Mouse (Mus musculus): ENCODE measurements at regions not wholly inside any gene's neighbourhood (a gene's known extent, or its start where the extent isn't known, plus 50 kb on each side); places are given as distances from the start of the nearest gene placed in this dataset.
A peak's percentile ranks its signal among the peaks of the same experiment; 100 is the strongest.

DNA sequence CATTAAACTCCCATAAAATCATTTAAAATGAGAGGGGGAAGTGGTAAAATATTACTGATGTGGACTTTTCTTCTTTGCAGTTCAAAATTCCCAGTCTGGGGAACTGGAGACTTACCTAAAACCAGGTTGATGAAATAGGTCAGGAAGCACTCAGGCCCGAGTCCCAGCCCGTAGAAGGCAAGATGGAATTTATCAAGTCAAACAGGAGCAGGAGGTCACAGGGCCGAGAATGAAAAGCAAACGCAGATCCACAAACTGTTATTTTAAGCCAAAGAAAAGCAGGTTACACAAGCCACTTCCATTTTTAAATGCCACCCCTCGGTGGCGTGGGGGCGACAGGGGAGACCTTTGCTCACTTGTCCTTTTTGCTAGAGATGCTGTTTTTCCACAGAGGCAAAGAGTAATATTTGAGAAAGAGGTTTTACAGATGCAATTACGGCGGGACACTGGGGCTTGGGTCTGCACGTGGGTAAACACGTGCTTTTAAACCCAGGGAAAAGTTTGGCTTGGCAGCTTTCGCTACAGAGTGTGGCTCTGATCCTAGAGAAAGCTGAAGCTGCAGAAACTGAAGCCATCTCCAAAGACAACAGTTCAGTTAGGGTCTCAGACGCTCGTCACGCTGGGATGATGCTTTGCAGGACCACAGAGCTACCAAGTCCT, 241.0 kb upstream of the Lyplal1 start:
- H3K9me3 ChIP-seq (replicated peaks; ENCODE audit: insufficient read depth, low read length) = no peaks in the 10 kb centered on the region
- H3K79me2 ChIP-seq (ENCODE audit: control insufficient read depth, insufficient read depth, low read length, poor library complexity) = no peaks in the 10 kb centered on the region

GRCm38 (mm10) chr1:186354742-186355141, 237.6 kb upstream of the Lyplal1 start:
- H3K27me3 ChIP-seq (ENCODE audit: control insufficient read depth in 1 of 2, insufficient read depth in 2 of 2, low read length in 2 of 2) = no peaks in the 10 kb centered on the region
- no peaks in the 10 kb centered on the region for H3K4me1 ChIP-seq (ENCODE audit: control insufficient read depth in 1 of 2, insufficient read depth in 2 of 2, low read length in 2 of 2)
- no peaks in the 10 kb centered on the region for H3K79me2 ChIP-seq (ENCODE audit: control insufficient read depth, insufficient read depth, low read length, poor library complexity)
- no peaks in the 10 kb centered on the region for H3K9me3 ChIP-seq (replicated peaks; ENCODE audit: insufficient read depth, low read length)
- no peak overlapping the region for H3K9ac ChIP-seq (ENCODE audit: control insufficient read depth, low read depth, low read length, poor library complexity, severe bottlenecking)
- no peak overlapping the region for H3K4me3 ChIP-seq (ENCODE audit: control insufficient read depth in 1 of 2, insufficient read depth in 1 of 2, low read depth in 2 of 2, low read length in 2 of 2)
- TF ChIP-seq ZC3H11A (IDR thresholded peaks at IDR 0.05; ENCODE audit: low read depth, low read length) (no peak), HCFC1 (IDR thresholded peaks at IDR 0.05; ENCODE audit: low read depth, low read length) (no peak), USF2 (IDR thresholded peaks at IDR 0.05; ENCODE audit: borderline replicate concordance in 1 of 2, insufficient read depth in 1 of 2, low read depth in 1 of 2, low read length in 2 of 2) (no peak), TCF12 (IDR thresholded peaks at IDR 0.05; ENCODE audit: low read depth, low read length) (no peak), MYB (IDR thresholded peaks at IDR 0.05; ENCODE audit: low read depth, low read length) (no peak), BHLHE40 (IDR thresholded peaks at IDR 0.05; ENCODE audit: borderline replicate concordance, low read depth, low read length) (no peak)
- DNase-seq (ENCODE audit: low read depth, low spot score) = no peak
- H3K36me3 ChIP-seq (ENCODE audit: control insufficient read depth in 1 of 2, insufficient read depth in 2 of 2, low read length in 2 of 2) = no peaks in the 10 kb centered on the region
- no peak overlapping the region for H3K27ac ChIP-seq (ENCODE audit: control insufficient read depth, low read depth, low read length)

More for the DNA sequence above, 241.0 kb upstream of the Lyplal1 start:
- no peak overlapping the region for H3K27ac ChIP-seq (ENCODE audit: control insufficient read depth, low read depth, low read length)
- no peaks in the 10 kb centered on the region for H3K4me1 ChIP-seq (ENCODE audit: control insufficient read depth in 1 of 2, insufficient read depth in 2 of 2, low read length in 2 of 2)
- no peak overlapping the region for H3K9ac ChIP-seq (ENCODE audit: control insufficient read depth, low read depth, low read length, poor library complexity, severe bottlenecking)
- H3K27me3 ChIP-seq (ENCODE audit: control insufficient read depth in 1 of 2, insufficient read depth in 2 of 2, low read length in 2 of 2) = no peaks in the 10 kb centered on the region
- no peaks in the 10 kb centered on the region for H3K36me3 ChIP-seq (ENCODE audit: control insufficient read depth in 1 of 2, insufficient read depth in 2 of 2, low read length in 2 of 2)
- TF ChIP-seq HCFC1 (IDR thresholded peaks at IDR 0.05; ENCODE audit: low read depth, low read length) (no peak), TBP (IDR thresholded peaks at IDR 0.05; ENCODE audit: low read depth, low read length) (no peak)
- H3K4me3 ChIP-seq (ENCODE audit: control insufficient read depth in 1 of 2, insufficient read depth in 1 of 2, low read depth in 2 of 2, low read length in 2 of 2) = no peak overlapping the region
- no peak for DNase-seq (ENCODE audit: low read depth, low spot score)

GRCm38 (mm10) chr1:186354072-186354471, 237.0 kb upstream of the Lyplal1 start:
- DNase-seq (ENCODE audit: low read depth, low spot score) = no peak
- Histone ChIP-seq H3K36me3 (ENCODE audit: control insufficient read depth in 1 of 2, insufficient read depth in 2 of 2, low read length in 2 of 2) (no peaks in the 10 kb centered on the region), H3K27me3 (ENCODE audit: control insufficient read depth in 1 of 2, insufficient read depth in 2 of 2, low read length in 2 of 2) (no peaks in the 10 kb centered on the region), H3K9ac (ENCODE audit: control insufficient read depth, low read depth, low read length, poor library complexity, severe bottlenecking) (no peak overlapping the region), H3K79me2 (ENCODE audit: control insufficient read depth, insufficient read depth, low read length, poor library complexity) (no peaks in the 10 kb centered on the region), H3K4me1 (ENCODE audit: control insufficient read depth in 1 of 2, insufficient read depth in 2 of 2, low read length in 2 of 2) (no peaks in the 10 kb centered on the region), H3K9me3 (replicated peaks; ENCODE audit: insufficient read depth, low read length) (no peaks in the 10 kb centered on the region), H3K27ac (ENCODE audit: control insufficient read depth, low read depth, low read length) (no peak overlapping the region), H3K4me3 (ENCODE audit: control insufficient read depth in 1 of 2, insufficient read depth in 1 of 2, low read depth in 2 of 2, low read length in 2 of 2) (no peak overlapping the region)
- TF ChIP-seq CHD1 (IDR thresholded peaks at IDR 0.05; ENCODE audit: low read depth, low read length) (no peak), ZNF384 (IDR thresholded peaks at IDR 0.05; ENCODE audit: low read depth, low read length) (no peak), ETS1 (IDR thresholded peaks at IDR 0.05; ENCODE audit: low read depth, low read length) (no peak), POLR2AphosphoS5 (IDR thresholded peaks at IDR 0.05; ENCODE audit: borderline replicate concordance, low read depth, low read length) (peak; percentile 72; the same call in 1 of the 2 replicates), MXI1 (IDR thresholded peaks at IDR 0.05; ENCODE audit: low read depth, low read length) (no peak), POLR2AphosphoS2 (IDR thresholded peaks at IDR 0.05; ENCODE audit: low read length) (no peak), UBTF (IDR thresholded peaks at IDR 0.05; ENCODE audit: borderline replicate concordance, insufficient read depth, low read depth, low read length) (no peak)

Measured in MEL (cell line).